Mouse (Mus musculus): Measurements from ENCODE around the gene Sult1e1.

Gene Sult1e1

DNA sequence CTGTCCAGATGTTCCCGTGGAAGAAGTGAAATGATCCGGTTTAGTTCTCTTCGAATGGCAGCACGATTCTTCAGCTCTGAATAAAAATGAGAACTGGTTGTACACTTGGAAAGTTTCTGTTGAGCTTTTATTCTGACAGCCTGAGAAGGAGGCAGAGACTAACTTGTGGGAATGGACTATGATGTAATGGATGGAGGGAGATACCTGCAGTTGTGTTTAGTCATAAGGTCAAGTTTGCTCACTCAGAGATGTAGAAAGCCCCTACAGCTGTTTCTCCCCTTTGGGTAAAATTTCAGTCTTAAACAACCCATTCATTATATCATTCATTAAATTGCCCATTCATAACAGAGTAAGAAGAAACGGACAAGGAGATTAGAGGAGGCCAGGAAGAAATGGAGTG lies at the start of gene Sult1e1:
Gene Sult1e1 (minus strand): TSS at position 101 of the 400 bp plus-strand sequence.
- no peak for DNase-seq (ENCODE audit: low spot score)

DNA sequence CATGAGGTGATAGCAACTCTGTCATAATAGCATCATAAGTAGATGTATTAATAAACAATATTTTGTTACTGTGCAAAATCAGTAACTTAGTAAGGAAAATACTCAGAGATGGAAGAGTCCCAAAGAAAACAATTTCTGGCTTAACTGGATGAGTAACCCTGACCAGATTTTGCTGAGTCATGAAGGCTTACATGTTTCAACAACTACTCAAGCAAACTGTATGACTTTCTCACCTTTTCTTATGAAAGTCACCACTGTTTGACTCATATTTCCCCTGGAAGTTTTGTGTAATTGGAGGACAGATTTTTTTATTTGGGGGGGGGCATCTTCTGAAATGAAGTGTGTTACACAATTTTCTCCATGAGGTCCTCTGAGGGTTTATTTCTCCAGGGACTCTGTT lies 31.3 kb upstream of the Sult1e1 start:
- no peak for DNase-seq (ENCODE audit: low spot score)

DNA sequence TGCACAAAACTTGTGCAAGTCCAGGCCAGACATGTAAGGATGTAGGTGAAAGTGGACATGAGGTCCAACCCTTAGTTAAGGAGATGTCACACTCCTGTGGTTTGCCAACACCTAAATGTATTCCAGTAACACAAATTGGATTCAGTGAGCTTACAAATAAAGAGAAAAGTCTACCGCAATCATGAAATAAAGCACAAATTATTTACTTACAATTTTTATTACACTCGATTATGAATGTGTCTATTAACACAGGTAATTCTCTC lies 23.7 kb upstream of the Sult1e1 start:
- DNase-seq (ENCODE audit: low spot score) = no peak

DNA sequence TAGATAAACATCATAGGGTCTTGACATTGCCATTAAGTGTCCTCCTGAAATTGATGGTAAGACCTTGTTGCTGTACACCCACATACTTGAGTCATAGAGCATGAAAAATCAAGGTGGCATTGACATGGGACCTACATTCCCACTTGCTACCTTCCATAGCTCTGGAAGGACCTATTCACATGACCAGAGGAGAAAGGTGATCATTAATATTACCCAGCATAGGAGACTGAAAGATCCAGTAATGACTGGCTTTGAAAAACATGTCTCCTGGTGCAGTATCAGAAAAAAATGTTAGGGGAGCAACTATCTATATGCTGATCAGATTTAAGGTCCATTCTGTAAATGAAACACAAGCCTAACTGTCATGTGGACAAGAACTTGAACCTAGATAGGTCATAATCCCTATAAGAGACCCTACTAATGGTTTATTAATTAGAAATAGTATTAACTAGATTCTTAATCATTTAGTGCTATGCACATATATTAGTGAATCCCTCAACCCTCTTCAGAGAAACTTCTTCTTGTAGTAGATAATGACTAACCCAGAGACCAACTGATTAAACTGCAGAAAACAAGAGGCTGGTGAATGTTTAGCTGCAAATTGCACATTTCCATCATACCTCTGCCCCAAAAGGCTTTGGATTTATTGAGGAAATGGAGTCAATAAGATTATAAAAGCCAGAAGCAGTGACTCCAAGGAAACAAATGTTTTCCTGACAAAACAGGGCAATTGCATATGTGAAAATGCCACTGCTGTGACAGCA lies 23.2 kb upstream of the Sult1e1 start:
- DNase-seq (ENCODE audit: low spot score) = no peak

DNA sequence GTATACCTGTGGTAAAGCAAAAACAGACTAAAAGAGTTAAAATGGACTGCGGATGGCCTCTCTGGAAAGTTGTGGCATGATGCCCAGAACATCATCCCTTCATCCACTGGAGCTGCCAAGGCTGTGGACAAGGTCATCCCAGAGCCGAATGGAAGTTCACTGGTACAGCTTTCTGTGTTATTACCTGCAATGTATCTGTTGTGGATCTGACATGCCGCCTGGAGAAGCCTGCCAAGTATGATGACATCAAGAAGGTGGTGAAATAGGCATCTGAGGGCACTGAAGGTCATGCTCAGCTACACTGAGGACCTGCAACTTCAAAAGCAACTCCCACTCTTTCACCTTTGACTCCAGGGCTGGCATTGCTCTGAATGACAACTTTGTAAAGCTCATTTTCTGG lies 9.6 kb upstream of the Sult1e1 start:
- DNase-seq (ENCODE audit: low spot score) = peak; percentile 45

DNA sequence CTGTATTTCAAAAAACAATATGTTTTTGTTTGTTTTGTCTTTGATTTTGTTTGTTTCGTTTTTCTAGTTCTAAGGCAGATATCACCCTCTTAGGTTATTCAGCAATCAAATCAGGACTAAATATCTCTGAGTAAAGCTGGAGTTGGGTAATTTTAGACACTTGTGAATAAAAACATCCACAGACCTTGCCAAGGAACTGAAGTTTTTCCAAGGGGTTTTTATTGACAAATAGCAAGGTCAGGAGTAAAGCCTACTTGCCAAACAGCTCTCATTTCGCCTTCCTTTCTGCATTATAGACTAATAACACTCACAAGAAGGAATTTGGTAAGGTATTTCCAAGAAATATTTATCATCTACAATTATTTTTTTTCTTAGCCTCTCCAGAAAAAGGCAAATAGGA lies 6.5 kb upstream of the Sult1e1 start:
- no peak for DNase-seq (ENCODE audit: low spot score)

DNA sequence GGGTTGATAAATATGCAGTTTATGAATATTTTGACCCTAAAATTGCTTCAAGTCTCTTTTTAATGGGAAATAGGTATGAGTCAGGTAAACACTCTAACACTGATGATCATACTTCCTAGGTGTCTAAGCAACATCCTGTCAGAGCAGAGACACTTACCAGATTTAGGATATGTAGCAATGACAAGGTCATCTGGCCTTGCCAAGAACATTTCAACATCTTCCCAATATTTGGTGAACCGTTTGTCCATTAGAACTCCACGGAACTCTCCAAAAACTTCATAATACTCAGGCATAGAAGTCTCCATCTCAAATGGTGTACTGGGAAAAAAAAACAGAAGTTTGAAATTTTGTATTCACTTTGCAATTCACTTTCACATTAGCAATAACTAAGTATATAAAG lies 1.5 kb downstream of the Sult1e1 start:
- DNase-seq (ENCODE audit: low spot score) = no peak

DNA sequence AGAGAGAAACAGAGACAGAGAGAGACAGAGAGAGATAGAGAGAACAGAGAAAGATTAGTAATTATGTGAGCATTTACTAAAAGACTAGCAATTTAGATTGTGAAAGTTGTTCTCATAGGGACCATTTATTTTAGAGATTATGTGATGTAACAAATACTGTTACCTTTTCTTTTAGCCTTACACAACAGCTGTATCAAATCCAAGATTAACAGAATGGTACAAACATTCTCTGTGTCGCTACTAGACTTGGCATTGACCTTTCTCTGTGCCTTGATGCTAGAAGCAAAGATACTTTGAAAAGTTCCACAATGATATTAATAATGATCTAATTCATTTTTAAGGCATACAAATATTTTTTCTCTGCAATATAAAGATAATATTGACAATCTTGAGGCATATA lies 11.0 kb downstream of the Sult1e1 start:
- no peak for DNase-seq (ENCODE audit: low spot score)

DNA sequence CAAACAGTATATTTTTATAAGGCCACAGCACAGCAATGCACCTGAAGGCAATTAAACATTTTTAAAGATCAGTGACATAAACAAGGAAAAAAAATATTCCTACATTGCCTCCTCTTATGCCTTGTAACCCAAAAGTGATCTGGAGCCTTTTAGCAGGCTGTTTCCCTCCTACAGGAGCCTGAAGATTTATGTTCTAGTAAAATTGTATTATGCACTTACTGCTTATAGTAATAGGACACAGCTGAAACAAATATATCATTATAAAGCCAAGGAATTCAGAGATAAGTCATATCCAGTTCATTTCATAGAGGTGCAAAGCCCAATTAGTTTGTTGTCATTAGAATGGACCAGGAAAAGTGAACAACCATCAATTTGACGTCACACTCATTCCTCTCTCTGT lies 17.2 kb downstream of the Sult1e1 start:
- DNase-seq (ENCODE audit: low spot score) = no peak

DNA sequence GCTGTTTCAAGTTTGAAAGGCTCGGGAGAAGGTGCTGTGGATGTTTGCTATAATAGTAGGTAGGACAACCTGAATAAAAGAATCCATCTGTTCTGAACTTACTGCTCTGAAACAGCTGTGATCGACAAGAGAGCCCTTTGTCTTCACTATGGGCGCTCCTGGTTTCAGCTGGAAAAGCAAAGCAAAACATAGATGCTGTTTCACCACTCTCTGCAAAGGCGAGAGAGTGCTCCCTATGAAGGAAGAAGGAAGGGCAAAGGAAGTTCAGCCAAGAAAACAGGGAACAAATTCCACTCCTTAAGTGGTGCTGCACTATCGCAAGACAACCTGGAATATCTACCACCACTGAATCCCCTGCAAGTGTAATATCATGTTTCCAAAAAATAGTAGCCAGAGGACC lies 17.9 kb downstream of the Sult1e1 start:
- DNase-seq (ENCODE audit: low spot score) = no peak

DNA sequence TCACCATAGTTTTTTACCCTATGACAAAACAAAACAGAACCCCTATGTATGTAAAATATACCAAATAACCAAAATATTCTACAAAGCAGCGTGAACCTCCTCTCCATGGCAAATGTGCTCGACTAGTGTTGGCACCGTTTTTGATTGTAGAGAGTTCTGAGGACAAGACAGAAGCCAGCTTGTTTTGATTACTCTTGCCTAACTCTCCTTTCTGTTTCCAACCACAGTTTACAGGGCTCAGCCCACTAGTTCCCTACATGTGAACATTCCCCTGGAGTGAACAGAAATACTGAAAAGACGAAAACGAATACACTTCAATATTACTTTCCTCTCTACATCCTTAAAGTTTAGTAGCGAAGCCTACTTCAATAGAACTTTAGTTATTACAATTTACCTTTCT lies 18.6 kb downstream of the Sult1e1 start:
- DNase-seq (ENCODE audit: low spot score) = no peak

DNA sequence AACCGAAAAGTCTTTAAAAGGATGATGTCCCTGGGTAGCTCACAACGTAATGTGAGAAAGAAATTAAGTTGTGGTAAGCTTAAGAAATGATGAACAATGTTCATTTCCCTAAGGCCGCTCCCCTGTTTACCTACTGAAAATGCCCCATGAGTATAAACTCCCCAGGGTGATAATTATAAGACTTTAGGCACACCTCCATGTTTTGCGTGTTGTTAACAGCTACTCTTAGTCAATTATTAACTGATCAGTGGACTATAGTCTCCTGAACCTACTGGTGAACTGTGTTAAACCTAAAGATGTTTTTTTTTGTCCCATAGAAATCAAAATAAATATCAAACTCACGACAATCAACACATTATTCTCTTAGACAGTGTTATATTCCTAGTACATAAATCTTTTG lies 22.5 kb downstream of the Sult1e1 start, which contains the start of gene Sult1d1:
Gene Sult1d1 (minus strand): TSS at position 183 of the 400 bp plus-strand sequence.
- no peak for DNase-seq (ENCODE audit: low spot score)

DNA sequence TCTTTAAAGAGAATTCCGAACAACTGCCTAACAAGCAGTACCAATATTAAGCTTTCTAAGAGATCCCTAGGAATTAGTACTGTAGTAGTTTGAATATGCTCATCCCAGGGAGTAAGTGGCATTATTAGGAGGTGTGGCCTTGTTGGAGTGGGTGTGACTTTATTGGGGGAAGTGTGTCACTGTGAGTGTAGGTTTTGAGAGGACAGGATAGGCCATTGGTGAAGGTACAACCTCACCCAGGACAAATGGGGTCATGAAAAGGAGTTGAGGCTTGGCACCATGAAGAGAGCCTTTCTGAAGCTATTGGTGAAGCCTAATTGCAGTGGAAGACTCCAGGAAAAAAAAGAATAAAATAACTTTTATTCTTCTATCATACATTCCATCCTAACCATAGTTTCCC lies 24.1 kb downstream of the Sult1e1 start:
- DNase-seq (ENCODE audit: low spot score) = no peak

DNA sequence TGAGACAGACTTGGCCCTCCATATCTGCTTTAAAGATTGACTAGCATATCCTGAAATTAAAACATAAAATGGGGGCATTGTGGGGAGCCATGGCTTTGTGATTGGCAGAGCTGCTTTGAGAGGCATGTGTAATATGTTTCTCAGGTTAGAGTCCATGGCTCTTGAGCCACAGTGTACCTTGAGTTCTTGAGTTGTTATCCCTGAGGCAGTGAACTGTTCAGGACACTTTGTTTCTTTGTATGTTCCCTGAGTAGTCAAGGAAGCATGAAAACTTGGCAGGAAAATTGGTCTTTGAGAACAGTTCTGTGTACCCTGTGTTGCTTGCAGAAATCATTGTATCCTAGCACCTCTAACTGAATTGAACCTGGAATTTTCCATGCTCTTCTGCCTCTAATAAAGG lies 28.4 kb downstream of the Sult1e1 start:
- DNase-seq (ENCODE audit: low spot score) = no peak

DNA sequence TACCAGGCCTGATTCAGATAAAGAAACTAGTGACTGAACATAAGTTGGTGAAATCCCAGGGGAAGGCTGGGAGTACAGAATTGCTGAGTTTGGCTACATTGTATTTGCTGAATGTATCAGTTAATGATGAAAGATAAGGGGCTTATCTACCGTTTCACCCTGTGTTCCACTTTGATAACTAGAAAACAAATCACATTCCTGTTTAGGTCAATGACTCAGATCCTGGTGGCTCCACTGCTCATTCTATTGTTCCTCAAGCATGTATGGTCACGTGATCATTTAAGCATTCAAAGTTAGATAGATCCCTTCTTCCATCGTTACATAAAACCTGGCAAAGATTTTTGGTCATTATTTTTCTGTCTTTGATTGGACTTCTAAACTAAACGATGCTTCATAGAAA lies 28.9 kb downstream of the Sult1e1 start:
- no peak for DNase-seq (ENCODE audit: low spot score)

DNA sequence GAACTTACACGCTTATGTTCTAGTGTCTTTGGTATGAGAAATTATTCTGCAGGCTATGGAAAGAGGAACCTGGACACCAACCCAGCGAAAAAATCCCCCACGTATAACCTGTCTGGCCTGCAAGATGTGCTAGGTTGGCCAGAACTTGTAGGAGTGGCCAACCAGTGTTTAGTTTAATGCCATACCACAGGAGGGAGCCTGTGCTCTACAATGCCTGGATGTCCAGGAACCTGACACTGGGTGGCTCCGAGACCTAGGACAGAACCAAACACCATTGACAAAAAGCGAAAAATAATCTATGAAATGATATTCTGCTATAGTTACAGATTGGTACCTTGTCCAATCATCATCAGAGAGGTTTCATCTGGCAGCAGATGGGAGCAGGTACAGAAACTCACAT lies 31.2 kb downstream of the Sult1e1 start:
- DNase-seq (ENCODE audit: low spot score) = no peak

DNA sequence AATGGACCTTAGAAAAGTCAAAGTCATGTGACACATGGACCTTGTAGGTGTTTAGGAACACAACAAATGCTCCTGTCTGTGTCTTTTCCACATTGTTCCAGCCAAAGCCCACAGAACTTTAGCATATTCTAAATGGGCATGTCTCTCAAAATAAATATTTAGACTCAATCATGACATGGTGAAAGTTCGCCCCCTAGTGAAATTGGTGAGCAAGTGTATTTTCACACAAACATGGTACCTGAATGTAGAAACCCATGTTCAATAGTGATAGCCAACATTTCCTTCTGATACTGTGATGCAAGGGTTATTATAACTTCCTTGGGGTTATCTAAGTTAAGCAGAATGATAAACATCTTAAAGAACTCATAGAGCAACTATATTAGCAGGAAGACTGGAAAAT lies 40.5 kb downstream of the Sult1e1 start:
- DNase-seq (ENCODE audit: low spot score) = no peak

DNA sequence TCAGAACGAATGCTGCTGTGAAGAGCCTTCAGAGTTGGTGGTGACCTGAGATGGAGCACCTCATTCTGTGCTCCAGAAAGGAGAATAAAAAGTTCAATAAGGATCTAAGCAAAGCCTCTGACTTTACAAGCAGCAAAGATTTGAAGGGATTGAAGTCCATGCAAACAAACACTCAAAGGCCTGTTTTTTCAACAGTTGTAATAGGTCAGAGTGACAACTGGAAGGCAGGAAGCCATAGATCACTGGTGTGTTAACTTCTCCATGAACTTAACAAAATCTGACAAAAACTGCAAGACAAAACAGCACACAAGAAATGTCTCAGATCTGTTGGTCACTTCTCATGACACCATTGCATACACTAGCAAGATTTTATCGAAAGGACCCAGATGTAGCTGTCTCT lies 53.3 kb downstream of the Sult1e1 start, which contains the start of gene Sult1b1:
Gene Sult1b1 (minus strand): TSS at position 85 of the 400 bp plus-strand sequence.
- no peak for DNase-seq (ENCODE audit: low spot score)

DNA sequence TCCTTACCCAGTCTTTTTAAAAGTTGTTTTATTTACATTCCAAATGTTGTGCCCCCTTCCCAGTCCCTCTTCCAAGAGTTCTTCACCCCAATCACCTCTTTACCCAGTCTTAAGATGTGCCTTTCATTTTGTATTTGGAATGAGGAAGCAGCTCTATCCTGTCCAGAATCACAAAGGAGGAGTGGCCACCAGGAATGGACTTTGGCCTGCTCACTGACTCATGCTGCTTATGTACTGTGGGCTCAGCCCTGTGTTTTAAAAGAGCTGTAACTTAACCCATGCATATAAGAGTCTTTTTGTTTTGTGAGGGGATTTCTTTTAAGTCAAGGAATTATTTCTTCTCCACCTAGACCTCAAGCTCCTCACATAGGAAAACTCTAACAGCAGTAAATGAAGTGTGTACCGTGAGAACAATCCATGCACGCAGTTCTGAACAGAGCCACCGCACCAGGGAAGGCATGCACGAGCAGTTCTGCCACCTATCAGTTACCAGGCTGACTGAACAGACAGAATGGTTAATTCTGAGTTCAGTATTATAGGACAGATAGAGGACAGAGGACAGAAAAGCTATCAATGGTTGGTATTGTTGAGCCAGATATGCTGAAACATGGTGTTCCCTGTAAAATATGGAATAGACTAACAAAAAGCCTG lies 55.3 kb downstream of the Sult1e1 start:
- no peak for DNase-seq (ENCODE audit: low spot score)

DNA sequence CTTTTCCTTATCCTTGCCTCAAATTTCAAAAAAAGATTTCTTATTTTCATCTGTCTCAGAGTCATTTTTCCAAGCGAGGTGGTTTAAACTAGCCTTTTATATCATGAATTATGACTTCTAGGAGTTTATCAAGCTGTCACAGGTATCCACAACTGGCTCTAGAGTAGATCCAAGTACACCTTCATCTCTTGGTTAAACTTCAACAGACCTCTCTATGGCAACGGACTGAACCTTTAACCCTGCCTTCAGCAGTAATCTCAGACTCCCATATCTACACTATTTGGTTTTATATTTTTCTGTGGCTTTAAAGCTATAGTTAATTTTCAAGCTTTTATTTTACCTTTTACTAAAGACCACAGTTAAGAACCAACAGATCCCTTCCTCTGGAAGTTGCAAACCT lies 59.1 kb downstream of the Sult1e1 start:
- DNase-seq (ENCODE audit: low spot score) = no peak

Measured in testis, postnatal 10 days (tissue).